Mouse (Mus musculus) cerebellum, adult (tissue): ENCODE data around the gene Erg28.

Source experiments
- ATAC-seq: cut with Nextera tagmentation; 2 replicates; pipeline ENCODE4 v1.9.2; 2017; ENCODE audit warnings: mild to moderate bottlenecking, moderate library complexity, mixed read lengths; ENCODE audit not compliant: insufficient number of reproducible peaks, low FRiP score, low TSS enrichment

The Erg28 gene

GRCm38 (mm10) chr12:85825361-85825760, 1.0 kb upstream of the Erg28 start:
- no peak for ATAC-seq

GRCm38 (mm10) chr12:85822051-85822450, 2.3 kb downstream of the Erg28 start:
- no peak for ATAC-seq

- no peak for ATAC-seq
Measured at GRCm38 (mm10) chr12:85813599-85813998, 10.8 kb downstream of the Erg28 start.

GRCm38 (mm10) chr12:85811676-85812075, 12.7 kb downstream of the Erg28 start:
- ATAC-seq: no peak

GRCm38 (mm10) chr12:85810959-85811358, 13.4 kb downstream of the Erg28 start:
- ATAC-seq: no peak

- no peak for ATAC-seq
Measured at GRCm38 (mm10) chr12:85809726-85810125, 14.6 kb downstream of the Erg28 start.

- no peak for ATAC-seq
Measured at GRCm38 (mm10) chr12:85800031-85800430, 24.3 kb downstream of the Erg28 start.

- no peak for ATAC-seq
Measured at GRCm38 (mm10) chr12:85795551-85795950, 28.8 kb downstream of the Erg28 start.

GRCm38 (mm10) chr12:85794094-85794493, 30.3 kb downstream of the Erg28 start:
- no peak for ATAC-seq

- no peak for ATAC-seq
Measured at GRCm38 (mm10) chr12:85792821-85793346, 31.5 kb downstream of the Erg28 start.

- no peak for ATAC-seq
Measured at GRCm38 (mm10) chr12:85792158-85792557, 32.2 kb downstream of the Erg28 start.

- no peak for ATAC-seq
Measured at GRCm38 (mm10) chr12:85784916-85785815, 39.2 kb downstream of the Erg28 start.

- no peak for ATAC-seq
Measured at GRCm38 (mm10) chr12:85781606-85782005, 42.7 kb downstream of the Erg28 start.

GRCm38 (mm10) chr12:85779707-85780106, 44.6 kb downstream of the Erg28 start:
- ATAC-seq: no peak

GRCm38 (mm10) chr12:85778962-85779361, 45.4 kb downstream of the Erg28 start:
- ATAC-seq: no peak

- ATAC-seq: no peak
Measured at GRCm38 (mm10) chr12:85771356-85771755, 53.0 kb downstream of the Erg28 start.

GRCm38 (mm10) chr12:85767750-85768149, 56.6 kb downstream of the Erg28 start:
- ATAC-seq: no peak

- no peak for ATAC-seq
Measured at GRCm38 (mm10) chr12:85766287-85766686, 58.1 kb downstream of the Erg28 start.
